Mouse (Mus musculus) testis, adult 2 months (tissue): ENCODE measurements around the gene Ube2q1.

Experiments
- CTCF ChIP-seq: fragments of 200-500 bp; IDR thresholded peaks from 2 replicates; pipeline ENCODE4 v1.5.1; 2012; ENCODE audit warnings: low read depth, mild to moderate bottlenecking, inconsistent platforms, low read length, moderate library complexity; ENCODE audit not compliant: control insufficient read depth, insufficient read depth, insufficient replicate concordance
- POLR2A ChIP-seq: fragments of 200-500 bp; IDR thresholded peaks from 2 replicates; pipeline ENCODE4 v1.6.1; 2012; ENCODE audit warnings: low read depth, mild to moderate bottlenecking, inconsistent platforms, low read length, moderate library complexity; ENCODE audit not compliant: control insufficient read depth

DNA sequence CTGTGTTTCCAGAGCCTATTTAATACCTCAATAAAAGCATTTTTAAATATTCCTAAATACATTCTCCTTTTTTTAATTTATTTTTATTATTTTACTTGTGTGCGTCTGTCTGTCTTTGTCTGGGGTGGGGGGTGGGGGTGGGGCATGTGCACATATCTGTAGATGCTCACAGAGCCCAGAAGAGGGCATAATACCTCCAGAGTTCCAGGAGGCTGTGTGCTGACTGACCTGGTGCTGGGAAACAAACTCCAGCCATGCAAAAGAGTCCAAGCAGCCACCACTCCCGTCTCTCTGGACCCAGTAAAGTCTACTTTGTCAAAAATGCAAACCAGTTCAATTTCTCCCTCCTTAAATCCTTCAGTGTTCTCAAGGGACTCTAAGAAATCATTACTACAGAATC lies 21.2 kb downstream of the Ube2q1 start:
- TF ChIP-seq CTCF (no peak), POLR2A (no peak)
